Mouse (Mus musculus) layer of hippocampus, adult 8-10 months (tissue): Measurements from ENCODE around the gene Prex1. TPM values are rescaled to one million over a fixed set of nuclear protein-coding genes. Genes with fewer than 3 reads are reported as not detected.

Experiments used
- DNase-seq, 2 experiments: peaks; one replicate each; pipeline ENCODE4 v3.0.0; 2022; ENCODE audit warnings: low spot score in 2 of 2
- total RNA-seq, 4 experiments: library from RNA; stranded (reverse); gene quantifications; 2 replicates each; pipeline ENCODE4 v1.2.4; 2022

Prex1 gene
- total RNA-seq, 4 experiments from 2014 or later = 67.2 to 81.3 (median 74.2) TPM

DNA sequence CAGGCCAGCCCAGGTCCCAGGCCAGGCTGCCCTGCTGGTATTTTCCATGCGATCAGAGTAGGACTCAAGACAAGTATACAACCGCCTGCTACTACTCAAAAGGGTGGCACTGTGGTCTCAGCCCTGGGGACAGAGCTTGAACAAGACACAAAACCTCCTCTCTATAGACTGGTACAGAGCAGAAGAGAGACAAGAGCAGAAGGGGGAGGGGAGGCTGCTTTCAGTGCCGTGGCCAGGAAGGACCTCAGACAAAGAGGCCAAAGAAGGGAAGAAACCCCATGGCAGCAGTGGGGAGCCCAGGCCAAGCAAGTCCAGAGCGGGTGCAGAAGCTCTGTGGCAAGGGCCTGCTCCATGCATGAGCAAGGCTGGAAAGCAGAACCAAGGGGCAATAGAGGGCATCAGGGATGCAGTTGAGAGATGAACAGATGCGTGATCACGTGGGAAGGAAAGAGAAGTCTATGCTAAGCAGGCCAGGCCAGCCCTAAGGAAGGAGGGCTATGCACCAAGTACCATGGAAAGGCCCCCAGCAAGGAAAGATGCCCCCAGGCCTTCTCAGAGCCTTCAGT is 51.0 kb downstream of the Prex1 start:
- no peak for DNase-seq

DNA sequence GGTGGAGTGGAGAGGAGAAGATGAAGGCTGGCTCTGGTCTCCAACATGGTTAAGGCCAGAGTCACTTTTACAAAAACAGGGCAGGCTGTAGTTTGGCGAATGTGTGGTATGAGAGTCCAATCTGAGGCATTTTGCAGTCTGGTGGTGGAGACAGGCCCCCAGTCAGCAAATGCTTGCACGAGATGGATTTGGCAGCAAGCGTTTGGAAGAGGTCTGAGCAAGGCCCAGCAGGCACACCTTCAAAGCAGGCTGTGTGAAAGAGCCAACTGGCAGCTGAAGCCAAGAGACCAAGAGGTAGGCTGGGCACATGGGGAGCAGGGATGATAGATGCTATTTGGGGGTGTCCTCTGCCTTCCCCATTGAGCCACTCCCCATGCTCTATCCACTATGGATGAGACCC is 51.7 kb downstream of the Prex1 start:
- DNase-seq = no peak

DNA sequence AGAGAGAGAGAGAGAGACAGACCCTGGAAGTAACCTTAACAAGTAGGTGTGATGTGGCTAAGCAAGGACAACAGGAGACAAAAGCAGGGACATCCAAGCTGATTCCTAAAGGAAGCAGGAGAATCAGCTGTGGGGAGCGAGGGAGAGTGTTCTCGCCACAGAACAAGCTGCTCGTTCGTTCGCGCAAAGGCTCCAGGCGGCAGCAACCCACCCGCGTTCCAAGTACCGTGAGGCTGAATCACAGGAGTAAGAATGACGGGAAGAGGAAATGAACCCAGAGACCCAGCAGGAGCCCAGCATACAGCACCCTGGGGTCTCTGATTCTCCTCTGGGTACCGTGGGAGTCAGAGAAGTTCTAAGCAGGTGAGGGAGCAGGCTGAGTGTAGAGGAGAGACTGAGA is 52.1 kb downstream of the Prex1 start:
- no peak for DNase-seq

DNA sequence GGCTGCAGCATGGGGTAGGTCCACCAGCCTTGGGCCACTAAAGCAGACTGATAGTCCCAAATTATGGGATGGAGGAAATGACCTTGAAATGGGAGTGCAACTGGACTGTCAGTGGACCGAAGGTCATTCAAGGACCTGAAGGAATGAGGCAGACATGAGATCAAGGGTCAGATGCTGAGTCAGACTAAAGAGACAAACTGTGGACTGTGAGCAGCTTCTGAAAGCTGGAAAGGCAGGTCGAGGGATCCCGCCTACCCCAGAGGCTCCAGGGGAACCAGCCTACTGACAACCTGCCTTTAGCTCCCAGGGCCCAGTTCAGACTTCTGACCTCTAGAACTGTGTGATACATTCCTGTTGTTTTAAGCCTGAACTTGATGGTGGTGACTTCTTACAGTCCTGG is 55.3 kb downstream of the Prex1 start:
- no peak for DNase-seq

DNA sequence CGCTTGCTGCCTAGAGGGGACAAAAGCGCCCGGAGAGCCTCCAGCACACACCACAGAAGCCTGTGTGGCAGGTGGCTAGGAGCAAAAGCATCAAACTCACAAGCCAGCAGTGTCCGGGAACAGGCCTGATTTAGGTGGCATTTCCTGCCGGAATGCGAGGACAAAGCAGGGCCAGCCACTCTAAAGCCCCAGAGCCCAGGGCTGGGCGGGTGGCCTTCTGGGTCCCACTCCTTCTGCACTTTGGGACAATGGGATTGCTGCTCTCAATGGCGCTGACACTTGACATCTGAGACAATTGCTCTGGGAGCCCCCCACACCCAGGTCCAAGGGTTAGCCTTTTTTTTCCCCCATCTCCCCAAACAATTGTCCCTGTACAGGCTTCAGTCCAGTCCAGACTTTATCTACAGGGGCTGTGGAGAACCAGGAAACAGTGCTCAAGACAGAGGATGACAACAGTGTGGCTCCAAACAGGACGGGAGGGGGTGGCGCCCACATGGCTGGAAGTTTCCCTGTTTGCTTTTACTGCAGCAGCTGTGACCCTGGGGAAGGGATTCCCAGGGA is 56.1 kb downstream of the Prex1 start:
- DNase-seq = no peak

DNA sequence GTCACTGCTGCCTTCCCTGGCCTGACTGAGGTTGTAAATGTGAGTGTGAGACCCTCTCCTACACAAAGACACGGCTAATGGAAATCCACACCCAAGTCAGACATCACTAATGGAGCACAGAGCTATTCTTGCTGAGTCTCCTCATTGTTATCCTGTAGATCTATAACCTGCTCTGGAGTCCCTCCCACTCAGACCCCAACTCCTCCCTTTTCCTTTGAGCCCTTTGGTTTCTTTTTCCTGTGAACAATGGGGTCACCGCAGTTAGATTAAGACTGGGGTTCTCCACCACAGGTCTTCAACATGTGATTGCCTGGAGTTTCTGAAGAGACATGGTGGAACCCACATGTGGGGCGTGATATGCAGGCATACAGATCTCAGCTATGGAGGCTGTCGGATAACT is 57.0 kb downstream of the Prex1 start:
- no peak for DNase-seq

DNA sequence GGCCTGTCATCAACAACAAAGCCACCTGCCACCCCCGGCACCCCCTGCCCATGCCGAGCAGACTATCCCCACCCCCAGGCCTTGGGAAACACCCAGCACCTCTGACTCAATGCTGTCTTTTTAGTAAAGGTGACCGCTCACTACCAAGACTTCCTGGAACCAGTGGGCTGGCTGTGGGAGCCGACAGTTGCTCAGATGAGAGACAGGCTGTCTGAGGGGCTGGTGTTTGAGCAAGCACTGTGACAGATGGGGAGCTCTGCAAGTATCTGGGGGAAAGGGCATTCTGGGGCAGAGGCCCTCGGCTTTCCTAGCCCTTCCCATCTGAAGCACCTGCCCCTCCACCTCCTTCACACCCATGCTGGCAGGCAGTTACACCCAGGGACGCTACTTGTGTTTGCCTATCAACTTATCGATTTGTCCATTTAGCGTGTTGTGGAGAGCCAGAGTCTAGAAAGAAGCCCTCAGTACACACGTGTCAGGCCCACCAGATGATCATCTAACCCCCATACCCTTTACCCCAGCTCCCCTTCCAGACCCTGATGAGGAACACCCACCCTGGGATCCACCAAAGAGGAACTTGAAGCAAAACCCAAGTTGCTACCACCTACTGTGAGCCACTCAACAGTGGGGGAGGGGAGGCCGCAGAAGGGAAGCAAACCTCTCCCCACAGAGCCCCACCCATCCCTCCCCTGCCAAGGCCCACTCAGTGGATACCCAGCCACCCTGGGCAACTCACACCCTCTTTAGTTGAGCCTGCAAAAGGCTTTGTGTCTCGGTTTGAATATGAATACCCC is 57.7 kb downstream of the Prex1 start:
- no peak for DNase-seq

DNA sequence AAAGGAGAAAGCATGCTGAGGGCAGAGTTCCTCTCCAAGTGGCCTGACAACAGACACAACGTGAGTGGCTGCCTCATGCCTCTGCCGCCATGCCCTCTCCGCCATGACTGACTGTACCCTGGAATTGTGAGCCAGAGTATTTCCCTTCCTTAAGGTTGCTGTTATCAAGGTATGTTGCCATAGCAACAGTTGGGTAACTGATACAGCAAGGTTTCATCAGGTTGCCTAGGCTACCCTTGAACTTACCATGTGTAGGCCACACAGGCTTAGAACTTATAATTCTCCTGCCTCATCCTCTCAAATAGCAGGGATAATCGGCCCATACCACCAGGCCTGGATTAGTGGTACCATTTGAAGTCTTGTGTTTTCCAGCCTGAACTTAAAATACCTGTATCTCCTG is 58.3 kb downstream of the Prex1 start:
- DNase-seq = no peak

DNA sequence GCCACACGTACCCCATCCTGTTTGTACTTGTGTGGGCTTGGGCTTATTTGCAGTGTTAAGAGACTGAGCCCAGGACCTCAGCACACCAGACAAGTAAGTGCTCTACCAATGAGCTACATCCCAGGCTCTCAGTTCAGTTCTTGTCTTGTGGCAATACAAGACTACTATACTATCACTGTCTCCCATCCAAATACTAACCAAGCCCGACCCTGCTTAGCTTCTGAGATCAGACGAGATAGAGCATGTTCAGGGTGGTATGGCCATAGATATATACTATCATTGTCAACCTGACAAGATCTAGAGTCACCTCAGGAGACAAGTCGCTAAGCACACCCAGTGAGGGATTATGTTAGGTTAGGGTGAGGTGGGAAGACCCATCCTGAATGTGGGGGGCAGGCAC is 58.8 kb downstream of the Prex1 start:
- DNase-seq = no peak

DNA sequence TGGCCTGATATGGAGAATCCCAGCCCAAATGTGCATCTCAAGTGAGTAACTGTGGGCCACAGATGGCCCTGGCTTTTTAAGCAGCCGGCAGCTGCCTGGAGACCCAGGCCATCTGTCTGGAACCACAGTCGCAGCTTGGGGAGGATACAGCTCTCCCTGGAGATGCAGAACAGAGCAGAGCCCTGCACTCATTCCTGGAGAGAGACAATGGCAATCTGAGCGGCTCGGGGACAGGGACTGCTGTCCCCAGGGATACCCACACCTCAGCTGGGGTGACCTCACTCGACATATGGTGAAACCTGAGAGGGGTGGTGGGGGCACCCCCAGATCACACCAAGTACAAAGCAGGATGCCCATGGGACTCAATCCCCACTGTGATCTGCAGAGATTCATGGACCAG is 60.1 kb downstream of the Prex1 start:
- DNase-seq = peak in 1 of 2 experiments; percentile 44

DNA sequence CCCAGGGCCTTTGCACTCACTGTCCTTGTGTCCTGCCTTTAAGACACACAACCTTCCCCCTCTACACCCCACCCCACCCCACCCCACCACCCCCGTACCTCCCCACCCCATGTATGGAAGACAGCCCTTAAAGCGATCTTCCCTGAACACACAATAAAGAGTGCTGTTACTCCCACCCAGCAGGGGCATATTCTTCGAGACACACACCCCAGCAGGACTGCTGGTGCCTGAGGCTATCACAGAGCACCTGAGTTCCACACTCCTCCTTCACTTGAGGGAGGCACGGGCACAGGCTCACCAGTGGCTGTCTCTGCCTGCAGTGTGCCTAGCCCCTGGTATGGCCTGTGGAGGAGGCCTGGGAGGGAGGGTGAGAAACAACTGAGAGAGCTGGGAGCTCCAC is 61.0 kb downstream of the Prex1 start:
- no peak for DNase-seq

DNA sequence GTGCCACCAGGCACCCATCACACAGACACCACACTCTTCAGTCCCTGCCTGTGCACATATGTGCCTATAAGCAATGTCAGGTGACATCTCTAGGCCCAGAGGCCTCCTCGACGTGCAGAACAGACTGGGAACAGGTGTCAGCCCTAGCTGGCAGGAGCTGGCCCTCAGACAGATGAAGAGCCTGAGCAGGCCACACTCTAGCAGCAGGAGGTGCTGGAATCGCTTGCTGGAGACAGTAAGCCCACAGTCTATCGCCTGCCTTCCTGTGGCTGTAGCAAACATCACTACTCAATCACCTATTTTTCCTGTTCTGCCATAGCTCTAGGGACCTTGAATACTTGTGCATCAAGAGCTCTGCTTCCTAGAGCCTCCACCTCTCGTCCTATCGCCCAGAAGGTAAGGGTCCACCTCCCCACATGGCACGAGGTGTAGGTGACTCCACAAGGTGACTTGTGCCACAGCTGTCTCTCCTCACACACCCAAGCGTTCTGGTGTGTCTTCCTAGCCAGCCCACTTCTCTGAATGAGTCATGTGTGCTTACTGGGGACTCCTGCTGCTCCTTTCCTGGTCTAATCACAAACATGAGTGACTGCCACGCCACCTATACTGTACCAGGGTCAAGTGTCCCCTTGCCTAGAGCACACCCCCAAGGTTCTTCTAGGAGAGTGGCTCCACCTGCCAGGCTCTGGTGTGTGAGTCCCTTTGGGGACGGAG is 62.2 kb downstream of the Prex1 start:
- no peak for DNase-seq

DNA sequence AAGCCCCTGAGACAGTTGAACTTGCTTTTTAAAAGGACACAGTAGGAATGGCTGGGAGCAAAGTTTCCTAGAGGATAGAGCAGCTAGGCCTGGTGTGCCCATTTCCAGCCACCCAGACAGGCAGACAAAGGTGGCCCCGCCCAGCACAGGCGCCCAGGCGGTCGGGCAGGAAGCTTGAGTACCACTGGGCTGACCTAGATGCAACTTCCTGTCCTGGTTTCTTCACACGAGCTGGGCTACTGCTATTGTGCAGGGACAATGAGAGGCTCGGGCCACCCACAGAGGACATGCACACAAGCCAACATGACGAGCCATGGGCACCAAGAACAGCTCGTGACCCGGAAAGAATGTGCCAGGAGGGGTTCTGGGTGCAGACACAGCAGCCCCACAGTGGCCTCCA is 63.2 kb downstream of the Prex1 start:
- peak; percentile 38 to 48 for DNase-seq

DNA sequence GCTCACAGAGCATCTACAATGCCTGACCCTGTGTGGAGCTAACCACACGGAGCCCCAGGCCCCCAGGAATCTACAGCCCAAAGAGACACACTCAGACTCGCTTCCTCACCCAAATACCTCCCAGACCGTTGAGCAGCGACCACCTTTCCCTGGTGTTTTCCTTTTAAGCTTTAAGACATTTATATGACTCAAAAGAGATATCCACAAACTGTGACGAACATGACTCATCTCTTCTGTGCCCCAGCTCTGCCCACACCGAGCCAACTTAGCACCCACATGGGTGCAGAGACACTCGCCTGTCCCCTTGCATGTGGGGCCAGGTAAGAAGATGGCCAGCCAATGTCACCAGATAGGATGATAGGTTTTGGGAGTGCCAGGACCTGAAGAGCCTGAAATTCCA is 66.4 kb downstream of the Prex1 start:
- no peak for DNase-seq

DNA sequence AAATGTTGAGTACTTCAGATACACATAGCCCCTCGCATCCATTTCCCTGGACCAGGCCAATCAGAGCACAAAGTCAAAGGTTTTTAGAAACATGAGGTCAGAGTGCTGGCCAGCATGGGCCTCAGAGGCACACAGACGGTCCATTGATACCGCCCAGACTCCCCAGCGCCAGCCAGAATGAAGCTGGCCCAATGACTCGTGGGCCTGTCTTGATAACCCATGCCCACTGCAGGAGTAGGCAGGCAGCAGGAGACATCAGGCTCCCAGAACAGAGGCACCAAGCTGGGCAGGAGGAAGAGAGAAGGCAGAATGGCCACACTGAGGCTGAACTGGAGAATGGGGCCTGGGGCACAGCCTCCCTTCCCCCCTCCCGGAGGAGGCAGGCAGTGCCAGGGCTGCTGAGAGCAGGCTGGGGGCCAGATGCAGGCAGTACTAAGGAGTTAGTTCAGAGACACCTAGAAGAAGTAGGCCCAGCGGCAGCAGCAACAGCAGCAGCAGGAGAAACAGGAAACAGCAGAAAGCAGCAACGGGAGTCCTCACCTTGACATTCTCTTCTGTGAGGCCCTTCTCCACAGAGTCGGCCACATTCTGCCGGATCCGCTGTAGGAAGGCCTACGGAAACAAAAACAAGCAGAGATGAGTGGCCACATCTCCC is 67.1 kb downstream of the Prex1 start:
- peak in 1 of 2 experiments; percentile 53 for DNase-seq

DNA sequence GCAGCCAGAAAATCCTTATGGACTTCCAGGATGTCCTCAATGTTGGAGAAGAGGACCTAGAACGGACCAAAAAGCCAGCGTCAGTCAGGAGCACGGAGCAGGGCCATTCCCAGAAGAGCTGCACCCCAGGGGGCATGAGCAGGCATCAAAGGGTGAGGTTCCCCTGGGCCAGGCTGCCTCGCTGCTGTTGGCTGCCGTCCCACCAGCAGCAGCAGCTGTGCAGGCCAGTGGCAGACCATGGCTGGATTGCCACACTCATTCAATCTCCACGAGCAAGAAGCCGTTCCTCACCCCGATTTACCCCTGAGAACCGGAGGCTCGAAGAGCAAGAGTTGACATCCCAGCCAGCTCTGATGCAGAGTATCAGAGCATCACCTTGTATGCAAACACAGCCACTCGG is 68.8 kb downstream of the Prex1 start:
- no peak for DNase-seq

DNA sequence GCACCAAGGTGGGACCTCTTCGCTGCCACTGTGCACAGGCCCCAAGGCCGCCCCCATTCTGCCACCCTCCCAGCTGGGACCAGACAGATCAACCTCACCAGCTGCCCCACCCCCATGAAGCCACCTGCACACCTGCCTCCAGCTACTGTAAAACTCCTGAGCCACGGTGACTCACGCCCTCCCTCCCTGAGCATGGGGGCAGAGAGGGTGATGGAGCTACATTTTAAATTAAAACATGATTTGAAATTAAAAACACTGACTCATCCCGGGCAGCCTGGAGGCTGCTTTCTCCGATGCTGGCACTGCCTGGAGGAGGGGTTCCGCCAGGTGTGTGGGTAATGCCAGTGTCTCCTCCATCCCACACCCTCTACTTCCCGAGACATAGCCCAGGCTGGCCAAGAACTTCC is 71.0 kb downstream of the Prex1 start:
- peak; percentile 47 to 58 for DNase-seq

DNA sequence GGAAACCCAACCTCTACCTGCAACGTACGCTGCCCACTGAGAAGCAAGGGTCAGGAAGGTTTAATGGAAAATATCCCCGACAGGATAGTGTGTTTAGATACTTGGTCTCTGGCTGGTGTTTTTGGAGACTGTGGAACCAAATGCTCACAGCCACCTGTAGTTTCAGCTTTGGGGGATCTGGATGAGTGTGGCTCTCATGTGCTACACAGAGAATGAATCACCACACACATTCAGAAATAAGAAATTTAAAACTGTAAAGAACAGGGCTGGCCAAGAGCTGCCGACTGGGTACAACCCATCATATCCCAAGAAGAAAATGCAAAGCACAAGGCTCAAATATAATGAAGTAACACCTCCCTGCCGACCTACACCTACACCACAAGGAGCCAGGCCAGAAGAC is 73.9 kb downstream of the Prex1 start:
- no peak for DNase-seq

DNA sequence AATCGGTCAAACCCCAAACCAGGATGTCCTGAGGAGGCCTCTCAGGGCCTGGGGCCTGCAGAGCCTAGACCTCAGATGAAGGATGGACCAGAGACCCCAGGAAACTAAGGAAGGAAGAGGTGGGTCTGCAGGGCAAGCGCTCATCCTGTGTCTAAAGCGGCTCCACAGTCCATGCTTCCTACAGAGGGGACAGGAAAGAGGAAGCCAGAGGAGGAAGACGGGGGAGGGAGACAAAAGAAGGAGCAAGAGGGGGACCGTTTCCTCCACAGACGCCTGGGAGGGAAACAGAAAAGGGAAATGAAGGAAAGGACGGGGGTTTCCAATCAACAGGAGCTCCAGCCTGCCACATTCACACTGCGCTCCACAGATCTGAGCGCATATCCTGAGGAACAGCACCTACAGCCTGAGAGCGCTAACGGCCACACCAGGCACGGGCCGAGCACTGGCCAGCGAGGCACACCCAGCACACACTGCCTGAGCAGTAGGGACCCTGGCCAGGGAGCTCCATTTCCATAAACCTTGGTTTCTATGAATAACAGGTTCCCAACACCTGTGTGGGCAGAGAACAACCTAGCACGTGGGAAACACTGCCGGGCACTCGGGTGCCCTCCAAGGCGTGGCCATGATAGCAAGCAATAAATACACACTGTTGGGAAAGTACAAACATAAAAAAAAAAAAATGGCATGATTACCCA is 74.5 kb downstream of the Prex1 start:
- DNase-seq = no peak

DNA sequence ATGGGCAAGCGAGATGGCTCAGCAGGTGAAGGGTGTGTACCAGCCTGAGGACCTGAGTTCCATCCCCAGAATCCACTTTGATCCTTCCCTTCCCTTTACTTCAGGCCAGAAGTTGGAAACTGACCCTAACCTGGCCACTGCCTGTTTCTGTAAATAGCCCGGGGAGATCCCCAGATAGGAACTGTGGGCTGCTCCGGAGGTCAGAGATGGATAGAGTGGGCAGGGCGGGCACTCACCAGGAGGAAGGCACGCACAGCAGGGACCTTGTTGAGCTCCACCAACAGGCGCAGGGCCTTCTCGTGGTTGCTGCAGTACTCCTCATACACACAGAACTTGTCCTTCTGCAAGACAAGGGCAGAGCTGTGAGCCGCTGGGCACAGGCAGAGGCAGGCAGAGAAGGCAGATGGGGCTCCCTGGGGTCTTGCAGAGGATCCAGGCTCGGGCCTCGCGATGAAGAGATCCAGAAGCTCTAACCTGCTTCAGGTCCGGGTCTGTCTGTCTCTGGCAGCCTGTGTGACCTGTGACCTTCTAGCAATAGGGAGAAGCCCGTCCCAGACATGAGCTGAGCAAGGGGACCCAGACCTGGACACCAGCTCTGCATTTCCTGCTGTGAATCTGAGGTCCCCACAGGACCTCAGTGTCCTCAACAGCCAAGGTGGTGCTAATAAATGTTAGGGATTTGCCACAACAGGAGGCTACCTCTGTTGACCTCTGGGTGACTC is 75.4 kb downstream of the Prex1 start:
- DNase-seq = no peak

DNA sequence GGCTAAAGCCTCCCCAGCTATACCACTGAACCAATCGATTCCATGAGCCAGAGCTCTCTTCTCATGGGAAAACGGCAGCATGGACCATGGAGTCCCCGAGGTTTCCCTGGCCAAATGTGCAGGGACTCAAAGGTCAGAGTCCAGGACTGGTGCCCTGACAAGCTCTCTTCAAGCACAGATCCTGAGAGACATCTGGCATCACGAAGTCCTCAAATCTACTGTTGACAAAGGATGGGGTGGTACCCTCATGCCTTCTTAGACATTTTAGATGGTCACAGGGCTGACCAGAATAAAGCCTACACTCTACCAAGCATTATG is 76.0 kb downstream of the Prex1 start:
- no peak for DNase-seq
